Mouse (Mus musculus): ENCODE measurements around the gene Ugt1a6b. TPM values are rescaled to one million over a fixed set of nuclear protein-coding genes. Genes with fewer than 3 reads are reported as not detected.

Ugt1a6b gene
- polyA plus RNA-seq, 1 experiment from 2014 or later, result not detected

Other genes starting within 250 kb of the Ugt1a6b start
- gene Dgkd, start 250.0 kb upstream of the Ugt1a6b start, polyA plus RNA-seq (2016; fragmentation: Nextera tagmentation; extraction: Ambion mirVana), result 32.6 and 33.6 TPM in 2 replicates
- gene Usp40, start 94.7 kb upstream of the Ugt1a6b start, polyA plus RNA-seq (2016; fragmentation: Nextera tagmentation; extraction: Ambion mirVana), result 27.5 and 30.2 TPM in 2 replicates
- gene Ugt1a10, start 47.9 kb upstream of the Ugt1a6b start, polyA plus RNA-seq (2016; fragmentation: Nextera tagmentation; extraction: Ambion mirVana), result not detected in 2 replicates
- gene Ugt1a9, start 32.5 kb upstream of the Ugt1a6b start, polyA plus RNA-seq (2016; fragmentation: Nextera tagmentation; extraction: Ambion mirVana), result not detected in 2 replicates
- not detected in 2 replicates for gene Ugt1a8, start 15.4 kb upstream of the Ugt1a6b start, polyA plus RNA-seq (2016; fragmentation: Nextera tagmentation; extraction: Ambion mirVana)
- 0.61 and 1.1 TPM in 2 replicates for gene Ugt1a7c, start 8.2 kb upstream of the Ugt1a6b start, polyA plus RNA-seq (2016; fragmentation: Nextera tagmentation; extraction: Ambion mirVana)
- 0.31 TPM in 1 of 2 replicates, not detected in the other for gene Ugt1a6a, start 31.6 kb downstream of the Ugt1a6b start, polyA plus RNA-seq (2016; fragmentation: Nextera tagmentation; extraction: Ambion mirVana)
- gene Ugt1a5, start 62.8 kb downstream of the Ugt1a6b start, polyA plus RNA-seq (2016; fragmentation: Nextera tagmentation; extraction: Ambion mirVana), result not detected in 2 replicates
- gene Ugt1a2, start 97.3 kb downstream of the Ugt1a6b start, polyA plus RNA-seq (2016; fragmentation: Nextera tagmentation; extraction: Ambion mirVana), result 0.12 TPM in 1 of 2 replicates, not detected in the other
- 13.4 and 14.0 TPM in 2 replicates for gene Dnajb3, start 102.5 kb downstream of the Ugt1a6b start, polyA plus RNA-seq (2016; fragmentation: Nextera tagmentation; extraction: Ambion mirVana)
- gene Ugt1a1, start 108.7 kb downstream of the Ugt1a6b start, polyA plus RNA-seq (2016; fragmentation: Nextera tagmentation; extraction: Ambion mirVana), result not detected in 2 replicates
- gene Mroh2a, start 123.7 kb downstream of the Ugt1a6b start, polyA plus RNA-seq (2016; fragmentation: Nextera tagmentation; extraction: Ambion mirVana), result 0.93 and 1.1 TPM in 2 replicates
- gene Hjurp, start 174.4 kb downstream of the Ugt1a6b start, polyA plus RNA-seq (2016; fragmentation: Nextera tagmentation; extraction: Ambion mirVana), result 169 and 205 TPM in 2 replicates
- not detected in 2 replicates for gene Trpm8, start 174.4 kb downstream of the Ugt1a6b start, polyA plus RNA-seq (2016; fragmentation: Nextera tagmentation; extraction: Ambion mirVana)

Data from hindbrain, embryonic 10.5 days (tissue).